Mouse (Mus musculus): ENCODE data around the gene Gm20388. TPM values are rescaled to one million over a fixed set of nuclear protein-coding genes. Genes with fewer than 3 reads are reported as not detected.

Gene Gm20388
- polyA plus RNA-seq, 1 experiment from 2014 or later, result not detected

GRCm38 (mm10) chr8:121361166-121361565 is 1450.5 kb downstream of the Gm20388 start:
- H3K27me3 ChIP-seq, result peaks cover 53% of the 10 kb centered on the region
- no peak for ATAC-seq (ENCODE audit: insufficient number of reproducible peaks, insufficient read depth, low FRiP score, low TSS enrichment, low read depth)
- WGBS, result 25% methylated on average over 8 of the region's 8 CpGs
- no peak overlapping the region for H3K27ac ChIP-seq
- H3K36me3 ChIP-seq, result no peaks in the 10 kb centered on the region
- H3K4me1 ChIP-seq, result peaks cover 24% of the 10 kb centered on the region
- no peak overlapping the region for H3K9ac ChIP-seq
- no peak overlapping the region for H3K4me2 ChIP-seq
- 0 out of 2 replicates have a peak, but pooled peaks cover 2% of the 10 kb centered on the region for H3K9me3 ChIP-seq
- no peak overlapping the region for H3K4me3 ChIP-seq

GRCm38 (mm10) chr8:121364646-121365045 is 1454.0 kb downstream of the Gm20388 start:
- Histone ChIP-seq H3K4me1 (peaks cover 30% of the 10 kb centered on the region), H3K27me3 (peaks cover 55% of the 10 kb centered on the region), H3K36me3 (no peaks in the 10 kb centered on the region), H3K9me3 (0 out of 2 replicates have a peak, but pooled peaks cover 2% of the 10 kb centered on the region), H3K4me2 (no peak overlapping the region), H3K4me3 (no peak overlapping the region), H3K9ac (no peak overlapping the region), H3K27ac (no peak overlapping the region)
- ATAC-seq (ENCODE audit: insufficient number of reproducible peaks, insufficient read depth, low FRiP score, low TSS enrichment, low read depth), result no peak
- 90% methylated on average over 6 of the region's 6 CpGs for WGBS

- H3K4me2 ChIP-seq, result no peak overlapping the region
- H3K4me3 ChIP-seq, result no peak overlapping the region
- no peak overlapping the region for H3K9ac ChIP-seq
- peaks cover 57% of the 10 kb centered on the region for H3K27me3 ChIP-seq
- H3K27ac ChIP-seq, result no peak overlapping the region
- H3K36me3 ChIP-seq, result no peaks in the 10 kb centered on the region
- H3K9me3 ChIP-seq, result 0 out of 2 replicates have a peak, but pooled peaks cover 2% of the 10 kb centered on the region
- H3K4me1 ChIP-seq, result peaks cover 27% of the 10 kb centered on the region
- ATAC-seq (ENCODE audit: insufficient number of reproducible peaks, insufficient read depth, low FRiP score, low TSS enrichment, low read depth), result no peak
- 76% methylated on average over 3 of the region's 3 CpGs for WGBS
Measured at GRCm38 (mm10) chr8:121365150-121365549, 1454.5 kb downstream of the Gm20388 start.

- H3K27ac ChIP-seq, result no peak overlapping the region
- H3K27me3 ChIP-seq, result peaks cover 53% of the 10 kb centered on the region
Measured at GRCm38 (mm10) chr8:121366655-121367054, 1456.0 kb downstream of the Gm20388 start.

GRCm38 (mm10) chr8:121368799-121369198 is 1458.2 kb downstream of the Gm20388 start:
- Histone ChIP-seq H3K9ac (peak overlapping the region; percentile 32; the same call in 1 of the 2 replicates), H3K27ac (peak overlapping the region; percentile 69), H3K9me3 (no peaks in the 10 kb centered on the region), H3K36me3 (no peaks in the 10 kb centered on the region), H3K27me3 (peaks cover 61% of the 10 kb centered on the region), H3K4me3 (no peak overlapping the region), H3K4me1 (peaks cover 28% of the 10 kb centered on the region), H3K4me2 (no peak overlapping the region)
- ATAC-seq (ENCODE audit: insufficient number of reproducible peaks, insufficient read depth, low FRiP score, low TSS enrichment, low read depth), result no peak
- 34% methylated on average over 11 of the region's 11 CpGs for WGBS

More at GRCm38 (mm10) chr8:121366655-121367054, 1456.0 kb downstream of the Gm20388 start:
- WGBS, result 87% methylated on average over 12 of the region's 12 CpGs
- H3K4me1 ChIP-seq, result peaks cover 19% of the 10 kb centered on the region
- H3K9ac ChIP-seq, result no peak overlapping the region
- H3K4me3 ChIP-seq, result no peak overlapping the region
- ATAC-seq (ENCODE audit: insufficient number of reproducible peaks, insufficient read depth, low FRiP score, low TSS enrichment, low read depth), result no peak
- H3K9me3 ChIP-seq, result 0 out of 2 replicates have a peak, but pooled peaks cover 2% of the 10 kb centered on the region
- no peak overlapping the region for H3K4me2 ChIP-seq
- no peaks in the 10 kb centered on the region for H3K36me3 ChIP-seq

- Histone ChIP-seq H3K4me2 (no peak overlapping the region), H3K36me3 (no peaks in the 10 kb centered on the region), H3K9ac (no peak overlapping the region; the same call in 1 of the 2 replicates), H3K4me3 (no peak overlapping the region), H3K9me3 (no peaks in the 10 kb centered on the region), H3K4me1 (peaks cover 28% of the 10 kb centered on the region), H3K27ac (peak overlapping the region; percentile 69), H3K27me3 (peaks cover 64% of the 10 kb centered on the region)
- ATAC-seq (ENCODE audit: insufficient number of reproducible peaks, insufficient read depth, low FRiP score, low TSS enrichment, low read depth), result no peak
- 74% methylated on average over 11 of the region's 11 CpGs for WGBS
Measured at GRCm38 (mm10) chr8:121369378-121369777, 1458.7 kb downstream of the Gm20388 start.

GRCm38 (mm10) chr8:121371287-121371686 is 1460.6 kb downstream of the Gm20388 start:
- no peak for ATAC-seq (ENCODE audit: insufficient number of reproducible peaks, insufficient read depth, low FRiP score, low TSS enrichment, low read depth)
- H3K4me3 ChIP-seq, result no peak overlapping the region
- no peak overlapping the region for H3K9ac ChIP-seq
- no peak overlapping the region for H3K4me2 ChIP-seq
- peaks cover 67% of the 10 kb centered on the region for H3K27me3 ChIP-seq
- 27% methylated on average over 9 of the region's 9 CpGs for WGBS
- H3K27ac ChIP-seq, result no peak overlapping the region
- no peaks in the 10 kb centered on the region for H3K36me3 ChIP-seq
- no peaks in the 10 kb centered on the region for H3K9me3 ChIP-seq
- H3K4me1 ChIP-seq, result peaks cover 34% of the 10 kb centered on the region

GRCm38 (mm10) chr8:121371911-121372638 is 1461.4 kb downstream of the Gm20388 start:
- Histone ChIP-seq H3K9ac (no peak overlapping the region), H3K27me3 (peaks cover 68% of the 10 kb centered on the region), H3K9me3 (no peaks in the 10 kb centered on the region), H3K36me3 (no peaks in the 10 kb centered on the region), H3K4me2 (peak overlapping the region; percentile 36), H3K4me1 (peaks cover 39% of the 10 kb centered on the region), H3K4me3 (no peak overlapping the region), H3K27ac (0 out of 2 replicates have a peak overlapping the region, but pooled peaks have one; percentile 23)
- 47% methylated on average over 25 of the region's 25 CpGs for WGBS
- no peak for ATAC-seq (ENCODE audit: insufficient number of reproducible peaks, insufficient read depth, low FRiP score, low TSS enrichment, low read depth)

- peaks cover 72% of the 10 kb centered on the region for H3K27me3 ChIP-seq
- H3K4me1 ChIP-seq, result peaks cover 44% of the 10 kb centered on the region
- H3K27ac ChIP-seq, result no peak overlapping the region
- H3K4me3 ChIP-seq, result no peak overlapping the region
- H3K9ac ChIP-seq, result no peak overlapping the region
- H3K36me3 ChIP-seq, result no peaks in the 10 kb centered on the region
- no peak for ATAC-seq (ENCODE audit: insufficient number of reproducible peaks, insufficient read depth, low FRiP score, low TSS enrichment, low read depth)
- no peaks in the 10 kb centered on the region for H3K9me3 ChIP-seq
- WGBS, result 31% methylated on average over 10 of the region's 10 CpGs
- H3K4me2 ChIP-seq, result peak overlapping the region; percentile 36
Measured at GRCm38 (mm10) chr8:121372639-121372986, 1462.0 kb downstream of the Gm20388 start.

GRCm38 (mm10) chr8:121374284-121374683 is 1463.6 kb downstream of the Gm20388 start:
- ATAC-seq (ENCODE audit: insufficient number of reproducible peaks, insufficient read depth, low FRiP score, low TSS enrichment, low read depth), result no peak
- H3K4me3 ChIP-seq, result no peak overlapping the region
- H3K9ac ChIP-seq, result no peak overlapping the region
- no peaks in the 10 kb centered on the region for H3K36me3 ChIP-seq
- peaks cover 39% of the 10 kb centered on the region for H3K4me1 ChIP-seq
- no peaks in the 10 kb centered on the region for H3K9me3 ChIP-seq
- H3K27me3 ChIP-seq, result peaks cover 74% of the 10 kb centered on the region
- no peak overlapping the region for H3K27ac ChIP-seq
- WGBS, result 27% methylated on average over 9 of the region's 9 CpGs
- no peak overlapping the region for H3K4me2 ChIP-seq

- 10% methylated on average over 8 of the region's 8 CpGs for WGBS
- no peak overlapping the region for H3K4me3 ChIP-seq
- H3K36me3 ChIP-seq, result no peaks in the 10 kb centered on the region
- no peak overlapping the region for H3K27ac ChIP-seq
- H3K9me3 ChIP-seq, result no peaks in the 10 kb centered on the region
- no peak for ATAC-seq (ENCODE audit: insufficient number of reproducible peaks, insufficient read depth, low FRiP score, low TSS enrichment, low read depth)
- peaks cover 69% of the 10 kb centered on the region for H3K27me3 ChIP-seq
- peaks cover 37% of the 10 kb centered on the region for H3K4me1 ChIP-seq
- no peak overlapping the region for H3K4me2 ChIP-seq
- H3K9ac ChIP-seq, result no peak overlapping the region
Measured at GRCm38 (mm10) chr8:121374777-121375176, 1464.1 kb downstream of the Gm20388 start.
